Mouse (Mus musculus): ENCODE results near the gene Exoc6b.

DNA sequence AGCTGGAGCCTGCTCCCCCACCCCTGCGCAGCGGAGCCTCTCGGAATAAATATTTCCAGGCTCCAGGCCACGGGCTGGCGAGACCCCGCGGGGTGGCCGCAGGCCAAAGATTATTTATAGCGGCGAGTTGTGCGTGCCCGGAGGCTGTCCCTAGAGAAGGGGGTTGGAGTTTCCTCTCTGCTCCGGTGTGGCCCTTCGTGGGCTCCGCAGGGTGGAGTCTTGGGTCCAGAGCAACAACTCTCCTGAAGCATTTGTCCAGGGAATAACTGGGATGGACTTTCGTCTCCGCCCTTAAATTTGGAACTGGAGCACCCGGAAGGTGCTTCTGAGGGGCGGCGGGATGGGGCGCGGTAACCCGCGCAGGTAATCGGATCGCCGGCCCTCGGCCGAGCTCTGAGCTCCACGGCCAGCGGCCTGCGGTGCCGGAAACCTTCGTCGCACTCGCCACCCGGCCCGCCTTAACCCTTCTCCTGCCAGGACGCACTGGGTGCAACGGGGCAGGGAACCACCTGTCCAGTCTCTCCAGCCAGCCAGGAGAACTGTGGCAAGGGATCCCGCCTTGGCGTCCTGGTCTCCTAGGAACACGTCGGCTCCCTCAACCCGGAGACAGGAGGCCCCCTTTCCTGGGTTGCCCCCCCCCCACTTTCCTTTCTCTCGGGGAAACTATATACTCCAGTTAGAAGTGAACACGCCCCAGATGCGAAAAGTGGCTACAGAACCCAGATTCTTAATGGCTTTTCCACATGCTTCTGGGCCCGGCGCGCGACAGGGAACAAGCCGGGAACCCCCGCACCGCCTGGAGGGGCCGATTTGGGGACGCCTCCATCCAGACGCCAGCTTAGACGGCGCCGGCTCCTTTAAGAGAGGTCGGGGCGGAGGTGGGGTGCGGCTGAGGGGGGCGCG is 484.3 kb downstream of the Exoc6b start:
- TF ChIP-seq CTCF (IDR thresholded peaks at IDR 0.05; ENCODE audit: control insufficient read depth, insufficient read depth, insufficient read length), result no peak
- TF ChIP-seq MAX (IDR thresholded peaks at IDR 0.05), result no peak
- TF ChIP-seq CEBPB (IDR thresholded peaks at IDR 0.05; ENCODE audit: low read depth), result no peak
- no peak for TF ChIP-seq FOSL1 (IDR thresholded peaks at IDR 0.05; ENCODE audit: insufficient read depth, low read length, poor library complexity, severe bottlenecking)
- no peak for TF ChIP-seq USF1 (IDR thresholded peaks at IDR 0.05; ENCODE audit: low read depth)
